Mouse (Mus musculus) cerebellum, adult 2 months (tissue): ENCODE data around the gene Nlrx1. TPM values are rescaled to one million over a fixed set of nuclear protein-coding genes. Genes with fewer than 3 reads are reported as not detected.
A peak's percentile ranks its signal among the peaks of the same experiment; 100 is the strongest.

Experiments used
- DNase-seq, 2 experiments: peaks; one replicate each; pipeline ENCODE4 v3.0.0; 2021
- H3K27ac ChIP-seq: fragments of 200-500 bp; 2 replicates; pipeline ENCODE4 v1.5.1; 2012; ENCODE audit warnings: low read length, control low read depth, inconsistent platforms; ENCODE audit not compliant: insufficient read depth
- H3K27me3 ChIP-seq: fragments of 200-500 bp; 2 replicates; pipeline ENCODE4 v1.6.1; 2012; ENCODE audit warnings: inconsistent platforms, mild to moderate bottlenecking, low read length, moderate library complexity; ENCODE audit not compliant: control insufficient read depth, insufficient read depth
- H3K4me1 ChIP-seq: fragments of 200-500 bp; 2 replicates; pipeline ENCODE4 v1.6.1; 2011; ENCODE audit warnings: low read length; ENCODE audit not compliant: control insufficient read depth, insufficient read depth
- H3K4me3 ChIP-seq: fragments of 200-500 bp; replicated peaks from 2 replicates; pipeline ENCODE3; 2011; ENCODE audit warnings: mild to moderate bottlenecking, low read depth, low read length, control low read depth; ENCODE audit not compliant: insufficient read depth
- CTCF ChIP-seq: fragments of 200-500 bp; IDR thresholded peaks from 2 replicates; pipeline ENCODE4 v1.5.1; 2011; ENCODE audit warnings: low read depth, mild to moderate bottlenecking, control low read depth, low read length, moderate library complexity, borderline replicate concordance; ENCODE audit not compliant: insufficient read depth
- POLR2A ChIP-seq: fragments of 200-500 bp; IDR thresholded peaks from 2 replicates; pipeline ENCODE4 v1.6.1; 2011; ENCODE audit warnings: low read length, control low read depth, borderline replicate concordance; ENCODE audit not compliant: insufficient read depth
- WGBS: fragments of 180-500 bp; shearing (Covaris S2); methylation state at CpG from one replicate; pipeline ENCODE4 v1.1.7; 2018; 5-methylcytosine and 5-hydroxymethylcytosine counted together
- polyA plus RNA-seq: library from polyadenylated mRNA; depleted of rRNA; stranded (reverse); fragments of >200 nt; gene quantifications from 2 replicates; pipeline ENCODE4 v1.2.3, GENCODE M21; 2012

The Nlrx1 gene
- polyA plus RNA-seq, 1 experiment, result 7.9 TPM

DNA sequence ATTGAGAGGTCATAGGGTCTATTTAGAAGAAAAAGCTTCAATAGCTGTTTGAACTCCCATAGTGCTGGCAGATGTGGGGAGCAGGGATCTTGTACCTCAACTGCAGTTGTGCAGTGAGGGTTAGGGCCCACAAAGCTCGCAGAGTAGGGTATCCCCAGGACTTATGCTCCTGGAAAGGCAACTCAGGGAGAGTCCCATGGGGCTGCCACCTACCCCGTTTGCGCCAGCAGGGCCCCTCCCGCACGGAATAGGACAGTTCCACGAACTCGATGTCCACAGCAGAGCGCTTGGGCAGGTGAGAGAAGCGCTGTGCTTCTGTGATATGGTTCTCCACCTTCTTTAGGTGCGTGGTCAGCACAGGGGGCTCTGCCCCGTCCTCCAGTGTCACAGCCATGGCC is 18.6 kb upstream of the Nlrx1 start:
- Histone ChIP-seq H3K27me3 (no peaks in the 10 kb centered on the region), H3K4me1 (peaks cover 17% of the 10 kb centered on the region), H3K27ac (peak overlapping the region; percentile 66), H3K4me3 (peak overlapping the region; percentile 93)
- 5% methylated on average over 11 of the region's 11 CpGs for WGBS
- no peak for TF ChIP-seq CTCF
- TF ChIP-seq POLR2A, result no peak
- no peak for DNase-seq

DNA sequence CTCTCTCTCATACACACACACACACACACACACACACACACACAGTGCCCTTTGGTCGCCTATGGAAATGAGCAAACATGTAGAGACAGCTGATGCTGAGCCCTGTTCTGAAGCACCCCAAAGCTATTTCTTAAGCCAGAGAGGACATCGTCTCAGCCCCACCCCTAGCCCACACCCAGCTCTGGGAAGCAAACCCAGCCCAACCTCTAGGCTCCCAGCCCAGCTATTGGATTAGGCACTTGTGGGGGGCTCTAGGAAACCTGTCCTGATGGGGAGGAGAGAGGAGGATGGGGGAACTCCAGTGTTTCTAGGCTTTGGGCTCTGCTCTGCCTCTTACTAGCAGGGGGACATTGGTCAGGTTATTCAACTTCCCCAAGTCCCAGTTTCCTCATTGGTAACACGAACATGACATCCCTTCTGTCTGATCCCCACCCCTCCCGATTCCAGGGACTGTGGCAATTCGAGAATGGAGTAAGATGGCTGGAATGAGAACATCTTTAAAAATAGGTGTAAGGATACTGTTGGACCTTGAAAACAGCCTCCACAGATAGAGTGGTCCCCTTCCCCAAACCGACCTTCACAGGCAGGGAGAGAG is 18.0 kb upstream of the Nlrx1 start:
- H3K27ac ChIP-seq, result no peak overlapping the region
- WGBS, result 7% methylated on average over 6 of the region's 6 CpGs
- peaks cover 17% of the 10 kb centered on the region for H3K4me1 ChIP-seq
- H3K27me3 ChIP-seq, result no peaks in the 10 kb centered on the region
- peak overlapping the region; percentile 15 for H3K4me3 ChIP-seq
- TF ChIP-seq CTCF (no peak), POLR2A (no peak)
- DNase-seq, result no peak

DNA sequence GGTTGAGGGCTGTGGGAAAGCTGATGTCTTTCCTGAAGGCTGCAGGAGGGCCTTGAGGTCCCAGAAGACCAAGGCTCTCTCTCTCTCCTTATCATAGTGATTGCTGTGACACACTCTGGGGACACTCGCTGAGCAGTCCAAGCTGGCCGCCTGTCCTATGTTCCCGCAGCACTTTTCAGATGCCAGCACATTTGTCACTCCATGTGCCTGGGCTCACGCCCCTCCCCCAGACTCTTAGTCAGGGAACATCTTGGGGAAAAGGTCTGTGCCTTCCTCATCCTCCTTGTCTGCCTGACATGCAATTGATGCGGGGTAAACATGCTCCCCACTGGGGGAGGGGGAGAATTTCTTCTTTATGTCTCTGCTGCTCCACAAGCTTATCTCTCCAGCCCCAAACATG is 14.8 kb upstream of the Nlrx1 start:
- H3K27me3 ChIP-seq, result no peaks in the 10 kb centered on the region
- no peak for DNase-seq
- WGBS, result 34% methylated on average over 5 of the region's 5 CpGs
- H3K27ac ChIP-seq, result no peak overlapping the region
- TF ChIP-seq POLR2A (no peak), CTCF (no peak)
- no peak overlapping the region for H3K4me3 ChIP-seq
- peaks cover 11% of the 10 kb centered on the region for H3K4me1 ChIP-seq

DNA sequence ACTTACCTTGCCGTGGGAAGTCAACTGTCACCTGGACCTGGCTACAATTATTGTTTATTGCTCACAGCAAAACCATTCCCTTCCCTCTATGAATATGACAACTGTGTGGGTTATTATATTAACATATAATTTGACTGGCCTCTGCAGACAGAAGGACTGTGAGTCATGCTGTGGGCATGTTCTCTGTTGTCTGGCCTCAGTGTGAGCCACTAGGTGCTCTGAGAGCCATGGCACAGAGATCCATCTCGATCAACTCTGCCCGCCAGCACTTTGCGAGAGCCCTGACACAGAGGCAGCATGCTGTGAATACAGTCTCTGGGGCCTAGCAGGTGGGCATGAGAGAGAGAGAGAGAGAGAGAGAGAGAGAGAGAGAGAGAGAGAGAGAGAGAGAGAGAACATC is 1.6 kb upstream of the Nlrx1 start:
- WGBS, result 64% methylated on average over 4 of the region's 4 CpGs
- DNase-seq, result no peak
- Histone ChIP-seq H3K4me3 (no peak overlapping the region), H3K4me1 (0 out of 2 replicates have a peak, but pooled peaks cover 2% of the 10 kb centered on the region), H3K27me3 (no peaks in the 10 kb centered on the region), H3K27ac (no peak overlapping the region)
- TF ChIP-seq POLR2A (no peak), CTCF (no peak)

DNA sequence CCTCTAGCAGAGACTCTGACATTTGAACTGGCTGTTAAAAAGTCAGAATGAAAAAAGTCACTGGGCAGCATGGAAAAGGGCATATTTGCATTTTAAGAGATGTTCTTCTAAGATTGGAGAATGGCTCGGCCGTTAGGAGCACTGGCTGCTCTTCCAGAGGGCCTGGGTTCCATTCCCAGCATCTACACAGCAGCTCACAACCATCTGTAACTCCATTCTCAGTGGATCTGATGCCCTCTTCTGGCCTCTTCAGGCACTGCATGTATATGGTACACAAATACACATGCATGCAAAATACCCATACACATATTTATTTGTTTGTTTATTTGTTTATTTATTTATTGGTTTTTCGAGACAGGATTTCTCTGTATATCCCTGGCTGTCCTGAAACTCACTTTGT is 678 bp upstream of the Nlrx1 start:
- peak in 1 of 2 experiments; percentile 36 for DNase-seq
- no peak overlapping the region for H3K4me3 ChIP-seq
- WGBS, result 84% methylated on average over 3 of the region's 3 CpGs

DNA sequence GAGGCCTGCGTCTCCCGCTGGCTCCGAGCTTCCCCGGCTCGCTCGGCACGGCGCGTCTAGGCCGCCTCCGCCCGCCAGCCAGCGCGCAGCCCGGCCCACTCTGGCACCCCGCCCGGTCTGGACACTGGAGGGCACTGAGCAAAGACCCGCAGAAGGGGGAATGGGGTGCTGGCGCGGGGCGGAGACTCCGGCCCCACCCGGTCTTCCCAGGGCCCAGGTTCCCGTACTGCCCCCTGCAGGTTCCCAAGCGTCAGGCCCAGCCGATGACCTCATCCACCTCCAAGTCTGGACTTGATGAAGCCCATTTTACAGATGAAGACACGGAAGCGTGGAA is 405 bp downstream of the Nlrx1 start:
- H3K4me3 ChIP-seq, result peak overlapping the region; percentile 47
- DNase-seq, result peak; percentile 85 to 87
- 0 out of 2 replicates have a peak, but pooled peaks cover 2% of the 10 kb centered on the region for H3K4me1 ChIP-seq
- no peaks in the 10 kb centered on the region for H3K27me3 ChIP-seq
- H3K27ac ChIP-seq, result peak overlapping the region; percentile 27
- 3% methylated on average over 28 of the region's 28 CpGs for WGBS
- peak; percentile 64; the same call in 1 of the 2 replicates for TF ChIP-seq CTCF
- no peak for TF ChIP-seq POLR2A

More for the DNA sequence above, 678 bp upstream of the Nlrx1 start:
- Histone ChIP-seq H3K27me3 (no peaks in the 10 kb centered on the region), H3K4me1 (0 out of 2 replicates have a peak, but pooled peaks cover 2% of the 10 kb centered on the region), H3K27ac (no peak overlapping the region)
- TF ChIP-seq CTCF (peak; percentile 45), POLR2A (no peak)

DNA sequence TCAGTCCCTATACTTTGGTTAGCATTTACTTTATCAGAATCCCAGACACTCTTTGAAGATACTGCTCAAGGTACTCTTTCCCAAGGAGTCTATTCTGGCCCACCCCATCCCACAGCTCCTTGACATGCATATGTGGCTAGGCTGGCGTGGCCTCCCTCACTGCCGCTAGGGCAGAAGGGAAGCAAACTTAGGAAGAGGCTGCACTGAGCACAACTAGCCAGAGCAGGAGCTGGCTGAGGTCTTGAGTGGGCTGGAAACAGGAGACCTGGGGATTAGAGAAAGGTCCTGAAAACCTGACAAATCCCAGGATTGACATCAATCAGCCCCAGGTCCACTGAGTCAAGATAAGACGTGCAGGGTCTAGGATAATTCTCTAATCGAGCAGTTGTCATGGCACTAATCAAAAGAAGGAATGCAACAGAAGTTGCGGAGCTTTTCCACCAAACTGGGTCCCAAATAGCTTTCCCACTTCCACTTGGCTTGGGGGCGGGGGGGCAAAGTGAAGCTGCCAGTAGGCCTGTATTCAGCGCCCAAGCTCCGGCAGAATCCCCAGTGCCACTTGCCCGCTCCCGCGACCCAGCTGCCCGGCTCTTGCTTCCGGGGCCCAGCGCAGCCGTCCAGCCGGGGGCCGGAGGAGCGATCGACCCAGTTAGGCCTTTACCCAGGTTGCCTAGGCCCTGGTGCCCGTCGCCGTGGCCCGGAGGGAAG is 926 bp downstream of the Nlrx1 start:
- Histone ChIP-seq H3K27ac (peak overlapping the region; percentile 27), H3K4me3 (peak overlapping the region; percentile 47), H3K27me3 (no peaks in the 10 kb centered on the region), H3K4me1 (0 out of 2 replicates have a peak, but pooled peaks cover 2% of the 10 kb centered on the region)
- no peak for TF ChIP-seq POLR2A
- TF ChIP-seq CTCF, result no peak
- WGBS, result 9% methylated on average over 23 of the region's 23 CpGs
- no peak for DNase-seq
